Mouse (Mus musculus) megakaryocyte progenitor cell, adult 5-6 weeks (primary cell): Measurements from ENCODE around the gene Sirpa. TPM values are rescaled to one million over a fixed set of nuclear protein-coding genes. Genes with fewer than 3 reads are reported as not detected.
A peak's percentile ranks its signal among the peaks of the same experiment; 100 is the strongest.

Source experiments
- ATAC-seq: replicated peaks from 2 replicates; pipeline ENCODE4 v1.8.0; 2016; ENCODE audit warnings: mild to moderate bottlenecking, moderate TSS enrichment, inconsistent platforms; ENCODE audit not compliant: poor library complexity
- total RNA-seq, 2 experiments: library from RNA; stranded (forward) in 1 of 2; stranded (reverse) in 1 of 2; fragments of 157-497, 149-512 nt in 1 of 2; fragments of 200-1000 nt in 1 of 2; gene quantifications; 2 replicates each; pipeline versions ENCODE4 v1.2.3 to v1.2.4; 2015 to 2017

Gene Sirpa
- total RNA-seq, 2 experiments from 2014 or later: 62.3 to 73.8 TPM

GRCm38 (mm10) chr2:129582261-129582660, 10.4 kb upstream of the Sirpa start:
- no peak for ATAC-seq

GRCm38 (mm10) chr2:129584905-129585304, 7.7 kb upstream of the Sirpa start:
- no peak for ATAC-seq

- ATAC-seq: peak; percentile 95
These were observed 6.6 kb upstream of the Sirpa start for GRCm38 (mm10) chr2:129585904-129586514.

GRCm38 (mm10) chr2:129587241-129587640, 5.4 kb upstream of the Sirpa start:
- no peak for ATAC-seq

GRCm38 (mm10) chr2:129587825-129588251, 4.8 kb upstream of the Sirpa start:
- ATAC-seq: no peak

GRCm38 (mm10) chr2:129591897-129592296, 738 bp upstream of the Sirpa start:
- ATAC-seq: peak; percentile 69

GRCm38 (mm10) chr2:129593141-129593875, 673 bp downstream of the Sirpa start:
- 0 out of 2 replicates have a peak, but pooled peaks have one; percentile 4 for ATAC-seq

GRCm38 (mm10) chr2:129593876-129594421, 1.3 kb downstream of the Sirpa start:
- ATAC-seq: peak; percentile 23

GRCm38 (mm10) chr2:129594569-129594968, 1.9 kb downstream of the Sirpa start:
- no peak for ATAC-seq

GRCm38 (mm10) chr2:129595206-129595605, 2.6 kb downstream of the Sirpa start:
- ATAC-seq: no peak

- ATAC-seq: peak; percentile 54
These were observed 3.1 kb downstream of the Sirpa start for GRCm38 (mm10) chr2:129595661-129596209.

GRCm38 (mm10) chr2:129596555-129597172, 4.0 kb downstream of the Sirpa start:
- ATAC-seq: no peak

- ATAC-seq: no peak
These were observed 4.9 kb downstream of the Sirpa start for GRCm38 (mm10) chr2:129597581-129597980.

- no peak for ATAC-seq
These were observed 5.5 kb downstream of the Sirpa start for GRCm38 (mm10) chr2:129598094-129598493.

- ATAC-seq: no peak
These were observed 6.8 kb downstream of the Sirpa start for GRCm38 (mm10) chr2:129599231-129600084.

- ATAC-seq: peak; percentile 79
These were observed 8.5 kb downstream of the Sirpa start for GRCm38 (mm10) chr2:129601059-129601650.

- peak; percentile 47 for ATAC-seq
These were observed 9.4 kb downstream of the Sirpa start for GRCm38 (mm10) chr2:129601894-129602663.

- ATAC-seq: no peak
These were observed 10.2 kb downstream of the Sirpa start for GRCm38 (mm10) chr2:129602856-129603255.

- ATAC-seq: 0 out of 2 replicates have a peak, but pooled peaks have one; percentile 32
These were observed 10.9 kb downstream of the Sirpa start for GRCm38 (mm10) chr2:129603536-129603935.
